Mouse (Mus musculus) CH12.LX (cell line): ENCODE measurements at regions not wholly inside any gene's neighbourhood (a gene's known extent, or its start where the extent isn't known, plus 50 kb on each side); places are given as distances from the start of the nearest gene placed in this dataset.

Experiments used
- DNase-seq: peaks from one replicate; pipeline ENCODE4 v3.0.0-alpha.2; 2013; ENCODE audit errors: extremely low read depth
- H3K27ac ChIP-seq: 2 replicates; pipeline ENCODE4 v1.5.1; 2012; ENCODE audit warnings: low read depth, mild to moderate bottlenecking, control low read depth, moderate library complexity; ENCODE audit not compliant: insufficient read depth
- H3K27me3 ChIP-seq: replicated peaks from 2 replicates; pipeline ENCODE3; 2012; ENCODE audit warnings: inconsistent platforms
- H3K36me3 ChIP-seq, 2 experiments: replicated peaks in 1 of 2; 2 replicates each; pipeline versions ENCODE3 to v1.6.1; 2012; ENCODE audit warnings: inconsistent platforms in 1 of 2, low read length in 1 of 2, mild to moderate bottlenecking in 1 of 2, mixed read lengths in 1 of 2, moderate library complexity in 1 of 2; ENCODE audit not compliant: control insufficient read depth in 1 of 2, insufficient read depth in 1 of 2
- H3K4me1 ChIP-seq, 2 experiments: 2 replicates each; pipeline ENCODE4 v1.6.1; 2012; ENCODE audit warnings: inconsistent platforms in 1 of 2, moderate library complexity in 1 of 2; ENCODE audit not compliant: insufficient read depth in 2 of 2, control insufficient read depth in 1 of 2
- H3K4me2 ChIP-seq: 2 replicates; pipeline ENCODE4 v1.6.1; 2012; ENCODE audit warnings: low read depth, mild to moderate bottlenecking, control low read depth; ENCODE audit not compliant: poor library complexity, insufficient read depth, severe bottlenecking
- H3K4me3 ChIP-seq, 3 experiments: fragments of 150-350 bp in 1 of 3; sonication (generic) in 1 of 3; replicated peaks in 1 of 3; 2 replicates each; pipeline versions ENCODE3 to v1.5.1; 2011 to 2012; ENCODE audit warnings: low read depth in 2 of 3, low read length in 2 of 3, mild to moderate bottlenecking in 2 of 3, moderate library complexity in 2 of 3, control low read depth in 1 of 3, improper control_type of control experiment in 1 of 3, inconsistent platforms in 1 of 3, mixed read lengths in 1 of 3; ENCODE audit not compliant: poor library complexity in 1 of 3
- H3K79me2 ChIP-seq: replicated peaks from 2 replicates; pipeline ENCODE4 v1.6.1; 2012; ENCODE audit warnings: mild to moderate bottlenecking, moderate library complexity; ENCODE audit not compliant: control insufficient read depth, poor library complexity, insufficient read depth, severe bottlenecking; ENCODE audit errors: extremely low read depth
- H3K9ac ChIP-seq: 2 replicates; pipeline ENCODE4 v1.6.1; 2012; ENCODE audit warnings: low read depth, mild to moderate bottlenecking, control low read depth, moderate library complexity; ENCODE audit not compliant: insufficient read depth
- H3K9me3 ChIP-seq: replicated peaks from 2 replicates; pipeline ENCODE3; 2012; ENCODE audit warnings: low read length, inconsistent platforms, mixed read lengths
- BHLHE40 ChIP-seq: IDR thresholded peaks from 2 replicates; pipeline ENCODE4 v1.6.1; 2011; ENCODE audit warnings: mild to moderate bottlenecking, low read depth, low read length, improper control_type of control experiment
- CTCF ChIP-seq, 2 experiments: IDR thresholded peaks in 1 of 2; conservative IDR thresholded peaks in 1 of 2; 2 replicates each; pipeline ENCODE4 v1.5.1; 2011 to 2012; ENCODE audit warnings: low read depth in 2 of 2, low read length in 2 of 2, improper control_type of control experiment in 1 of 2, inconsistent platforms in 1 of 2, mild to moderate bottlenecking in 1 of 2, moderate library complexity in 1 of 2
- ELF1 ChIP-seq: IDR thresholded peaks from 2 replicates; pipeline ENCODE4 v1.6.1; 2014; ENCODE audit warnings: low read depth, mild to moderate bottlenecking, inconsistent platforms, low read length, improper control_type of control experiment
- GABPA ChIP-seq: IDR thresholded peaks from 2 replicates; pipeline ENCODE4 v1.6.1; 2012; ENCODE audit warnings: low read depth, low read length, improper control_type of control experiment, inconsistent platforms; ENCODE audit not compliant: insufficient replicate concordance
- IRF4 ChIP-seq: IDR thresholded peaks from 2 replicates; pipeline ENCODE4 v1.6.1; 2014; ENCODE audit warnings: low read depth, mild to moderate bottlenecking, inconsistent platforms, low read length, improper control_type of control experiment
- JUN ChIP-seq: IDR thresholded peaks from 2 replicates; pipeline ENCODE4 v1.6.1; 2011; ENCODE audit warnings: low read depth, mild to moderate bottlenecking, low read length, improper control_type of control experiment, moderate library complexity; ENCODE audit not compliant: insufficient read depth
- MAX ChIP-seq: IDR thresholded peaks from 2 replicates; pipeline ENCODE4 v1.6.1; 2011; ENCODE audit warnings: low read length, improper control_type of control experiment
- MXI1 ChIP-seq: IDR thresholded peaks from 2 replicates; pipeline ENCODE4 v1.6.1; 2011; ENCODE audit warnings: mild to moderate bottlenecking, low read depth, low read length, improper control_type of control experiment
- POLR2AphosphoS2 ChIP-seq: IDR thresholded peaks from 2 replicates; pipeline ENCODE4 v1.6.1; 2011; ENCODE audit warnings: low read depth, low read length, improper control_type of control experiment
- RAD21 ChIP-seq: IDR thresholded peaks from 2 replicates; pipeline ENCODE4 v1.6.1; 2011; ENCODE audit warnings: low read depth, mild to moderate bottlenecking, low read length, improper control_type of control experiment, moderate library complexity
- RCOR1 ChIP-seq: conservative IDR thresholded peaks from 2 replicates; pipeline ENCODE4 v1.6.1; 2012; ENCODE audit warnings: low read depth, mild to moderate bottlenecking, inconsistent platforms, low read length, improper control_type of control experiment
- SIN3A ChIP-seq: IDR thresholded peaks from 2 replicates; pipeline ENCODE4 v1.6.1; 2012; ENCODE audit warnings: low read length, improper control_type of control experiment, inconsistent platforms
- TBP ChIP-seq: conservative IDR thresholded peaks from 2 replicates; pipeline ENCODE4 v1.6.1; 2011; ENCODE audit warnings: low read depth, low read length, improper control_type of control experiment
- UBTF ChIP-seq: IDR thresholded peaks from 2 replicates; pipeline ENCODE4 v1.6.1; 2012; ENCODE audit warnings: low read depth, mild to moderate bottlenecking, inconsistent platforms, low read length, improper control_type of control experiment, moderate library complexity
- ZC3H11A ChIP-seq: IDR thresholded peaks from 2 replicates; pipeline ENCODE4 v1.6.1; 2012; ENCODE audit warnings: low read depth, mild to moderate bottlenecking, inconsistent platforms, low read length, improper control_type of control experiment
- ZKSCAN1 ChIP-seq: IDR thresholded peaks from 2 replicates; pipeline ENCODE4 v1.6.1; 2012; ENCODE audit warnings: low read depth, inconsistent platforms, low read length, improper control_type of control experiment, borderline replicate concordance
- ZNF384 ChIP-seq: IDR thresholded peaks from 2 replicates; pipeline ENCODE4 v1.6.1; 2012; ENCODE audit warnings: low read depth, low read length, improper control_type of control experiment, inconsistent platforms
- dilution Hi-C: fragments of 300-500 bp; cut with MboI; formaldehyde crosslinking; loops from 2 replicates; pipeline ENCODE4 v1.14.3; 2020; ENCODE audit warnings: low sequenced_read_pairs; ENCODE audit not compliant: extremely low pct_unique_long_range_greater_than_20kb, extremely low pct_ligation_motif_present
- in situ Hi-C: fragments of 300-500 bp; cut with MboI; formaldehyde crosslinking; loops from 3 replicates; pipeline ENCODE4 v1.14.3; 2019; ENCODE audit warnings: low sequenced_read_pairs, low pct_ligation_motif_present, low pct_unique_long_range_greater_than_20kb, mixed read lengths

GRCm38 (mm10) chr4:3482092-3482491 lies 296.9 kb upstream of the Vmn1r3 start:
- dilution Hi-C loops, result no loop called here

GRCm38 (mm10) chr4:3456773-3457172 lies 271.6 kb upstream of the Vmn1r3 start:
- no peak for DNase-seq
- no peak overlapping the region for H3K4me2 ChIP-seq
- no peaks in the 10 kb centered on the region for H3K9me3 ChIP-seq
- no peak overlapping the region for H3K4me3 ChIP-seq
- no peak overlapping the region for H3K9ac ChIP-seq
- TF ChIP-seq ELF1 (no peak), TBP (no peak), SIN3A (no peak)
- no peak overlapping the region for H3K27ac ChIP-seq
- H3K27me3 ChIP-seq, result no peaks in the 10 kb centered on the region
- in situ Hi-C loops (no loop called here), dilution Hi-C loops (no loop called here)
- no peaks in the 10 kb centered on the region for H3K4me1 ChIP-seq
- no peaks in the 10 kb centered on the region for H3K36me3 ChIP-seq
- no peaks in the 10 kb centered on the region for H3K79me2 ChIP-seq

More at GRCm38 (mm10) chr4:3482092-3482491, 296.9 kb upstream of the Vmn1r3 start:
- no peak overlapping the region for H3K4me3 ChIP-seq
- no peak overlapping the region for H3K27ac ChIP-seq
- TF ChIP-seq JUN (no peak), MAX (no peak), GABPA (no peak), RCOR1 (no peak), BHLHE40 (no peak), RAD21 (no peak), ZC3H11A (no peak), ZNF384 (no peak), TBP (no peak), ZKSCAN1 (no peak), IRF4 (no peak), CTCF (conservative IDR thresholded peaks at IDR 0.05 in 1 of 2, IDR thresholded peaks at IDR 0.05 in 1 of 2; ENCODE audit: low read depth in 2 of 2, low read length in 2 of 2) (no peak), POLR2AphosphoS2 (no peak), UBTF (no peak), MXI1 (no peak)
- TF ChIP-seq, all 38 proteins: peak for 0
- Histone ChIP-seq H3K9me3 (no peaks in the 10 kb centered on the region), H3K79me2 (no peaks in the 10 kb centered on the region), H3K4me1 (no peaks in the 10 kb centered on the region), H3K36me3 (no peaks in the 10 kb centered on the region), H3K27me3 (no peaks in the 10 kb centered on the region), H3K4me2 (no peak overlapping the region), H3K9ac (no peak overlapping the region)
- no peak for DNase-seq
- in situ Hi-C loops, result no loop called here
